Mouse (Mus musculus): ENCODE measurements around the gene Col1a1.

Gene Col1a1

GRCm38 (mm10) chr11:94936045-94936444, at the start of gene Col1a1:
Gene Col1a1 (plus strand): TSS chr11:94936224.
- DNase-seq (ENCODE audit: inconsistent age in 2 of 2, low spot score in 1 of 2): peak; percentile 39 to 41

GRCm38 (mm10) chr11:94891155-94891554, 44.9 kb upstream of the Col1a1 start:
- no peak for DNase-seq (ENCODE audit: inconsistent age in 2 of 2, low spot score in 1 of 2)

GRCm38 (mm10) chr11:94896753-94897376, 39.2 kb upstream of the Col1a1 start:
- DNase-seq (ENCODE audit: inconsistent age in 2 of 2, low spot score in 1 of 2): no peak

- no peak for DNase-seq (ENCODE audit: inconsistent age in 2 of 2, low spot score in 1 of 2)
Observed at GRCm38 (mm10) chr11:94901231-94901630, 34.8 kb upstream of the Col1a1 start.

- DNase-seq (ENCODE audit: inconsistent age in 2 of 2, low spot score in 1 of 2): no peak
Observed at GRCm38 (mm10) chr11:94904306-94904705, 31.7 kb upstream of the Col1a1 start.

- no peak for DNase-seq (ENCODE audit: inconsistent age in 2 of 2, low spot score in 1 of 2)
Observed at GRCm38 (mm10) chr11:94910971-94911370, 25.1 kb upstream of the Col1a1 start.

GRCm38 (mm10) chr11:94912568-94912967, 23.5 kb upstream of the Col1a1 start:
- no peak for DNase-seq (ENCODE audit: inconsistent age in 2 of 2, low spot score in 1 of 2)

- peak in 1 of 2 experiments; percentile 59 for DNase-seq (ENCODE audit: inconsistent age in 2 of 2, low spot score in 1 of 2)
Observed at GRCm38 (mm10) chr11:94913302-94914090, 22.5 kb upstream of the Col1a1 start.

- DNase-seq (ENCODE audit: inconsistent age in 2 of 2, low spot score in 1 of 2): peak; percentile 38 to 70
Observed at GRCm38 (mm10) chr11:94915675-94916403, 20.2 kb upstream of the Col1a1 start.

- DNase-seq (ENCODE audit: inconsistent age in 2 of 2, low spot score in 1 of 2): no peak
Observed at GRCm38 (mm10) chr11:94916477-94916876, 19.5 kb upstream of the Col1a1 start.

GRCm38 (mm10) chr11:94917717-94918116, 18.3 kb upstream of the Col1a1 start:
- DNase-seq (ENCODE audit: inconsistent age in 2 of 2, low spot score in 1 of 2): no peak

- no peak for DNase-seq (ENCODE audit: inconsistent age in 2 of 2, low spot score in 1 of 2)
Observed at GRCm38 (mm10) chr11:94920996-94921401, 15.0 kb upstream of the Col1a1 start.

GRCm38 (mm10) chr11:94924977-94925376, 11.0 kb upstream of the Col1a1 start:
- DNase-seq (ENCODE audit: inconsistent age in 2 of 2, low spot score in 1 of 2): no peak

GRCm38 (mm10) chr11:94926431-94926830, 9.6 kb upstream of the Col1a1 start:
- DNase-seq (ENCODE audit: inconsistent age in 2 of 2, low spot score in 1 of 2): no peak

GRCm38 (mm10) chr11:94927771-94928291, 8.2 kb upstream of the Col1a1 start:
- peak; percentile 33 to 64 for DNase-seq (ENCODE audit: inconsistent age in 2 of 2, low spot score in 1 of 2)

GRCm38 (mm10) chr11:94928820-94929219, 7.2 kb upstream of the Col1a1 start:
- DNase-seq (ENCODE audit: inconsistent age in 2 of 2, low spot score in 1 of 2): peak; percentile 56 to 73

- no peak for DNase-seq (ENCODE audit: inconsistent age in 2 of 2, low spot score in 1 of 2)
Observed at GRCm38 (mm10) chr11:94929599-94929998, 6.4 kb upstream of the Col1a1 start.

- no peak for DNase-seq (ENCODE audit: inconsistent age in 2 of 2, low spot score in 1 of 2)
Observed at GRCm38 (mm10) chr11:94930151-94930550, 5.9 kb upstream of the Col1a1 start.

GRCm38 (mm10) chr11:94933584-94933983, 2.4 kb upstream of the Col1a1 start:
- no peak for DNase-seq (ENCODE audit: inconsistent age in 2 of 2, low spot score in 1 of 2)

- no peak for DNase-seq (ENCODE audit: inconsistent age in 2 of 2, low spot score in 1 of 2)
Observed at GRCm38 (mm10) chr11:94934526-94934925, 1.5 kb upstream of the Col1a1 start.

- peak; percentile 85 to 97 for DNase-seq (ENCODE audit: inconsistent age in 2 of 2, low spot score in 1 of 2)
Observed at GRCm38 (mm10) chr11:94936851-94937295, 849 bp downstream of the Col1a1 start.

All from adrenal gland, adult (tissue).